Mouse (Mus musculus) ES-Bruce4 (cell line): ENCODE data around the gene Pigc. TPM values are rescaled to one million over a fixed set of nuclear protein-coding genes. Genes with fewer than 3 reads are reported as not detected.

Source experiments
- H3K27ac ChIP-seq: 2 replicates; pipeline ENCODE4 v1.5.1; 2012; ENCODE audit warnings: low read length, inconsistent platforms; ENCODE audit not compliant: insufficient read depth
- H3K27me3 ChIP-seq: 2 replicates; pipeline ENCODE4 v1.6.1; 2012; ENCODE audit warnings: mild to moderate bottlenecking, low read length, inconsistent platforms; ENCODE audit not compliant: control insufficient read depth, poor library complexity, insufficient read depth, severe bottlenecking
- H3K36me3 ChIP-seq: 2 replicates; pipeline ENCODE4 v1.6.1; 2012; ENCODE audit warnings: inconsistent platforms, mild to moderate bottlenecking, low read length, moderate library complexity; ENCODE audit not compliant: control insufficient read depth, poor library complexity, insufficient read depth, severe bottlenecking
- H3K4me1 ChIP-seq: one replicate; pipeline ENCODE4 v1.8.1; 2011; ENCODE audit warnings: low read length; ENCODE audit not compliant: control insufficient read depth, insufficient read depth
- H3K4me3 ChIP-seq: 2 replicates; pipeline ENCODE4 v1.5.1; 2011; ENCODE audit warnings: low read depth, mild to moderate bottlenecking, low read length
- H3K9ac ChIP-seq: 2 replicates; pipeline ENCODE4 v1.6.1; 2012; ENCODE audit warnings: low read depth, mild to moderate bottlenecking, inconsistent platforms; ENCODE audit not compliant: poor library complexity, severe bottlenecking
- H3K9me3 ChIP-seq: replicated peaks from 2 replicates; pipeline ENCODE4 v1.6.1; 2012; ENCODE audit warnings: mild to moderate bottlenecking, low read length, inconsistent platforms; ENCODE audit not compliant: control insufficient read depth, poor library complexity, insufficient read depth, severe bottlenecking
- CTCF ChIP-seq: IDR thresholded peaks from one replicate; pipeline ENCODE4 v1.8.1; 2011; ENCODE audit warnings: low read depth, low read length
- EP300 ChIP-seq: IDR thresholded peaks from 2 replicates; pipeline ENCODE4 v1.6.1; 2011; ENCODE audit warnings: low read depth, low read length; ENCODE audit not compliant: insufficient read depth
- POLR2A ChIP-seq: IDR thresholded peaks from one replicate; pipeline ENCODE4 v1.8.1; 2011; ENCODE audit warnings: low read length; ENCODE audit not compliant: insufficient read depth
- polyA plus RNA-seq: library from polyadenylated mRNA; stranded (reverse); fragments of >200 nt; gene quantifications from 2 replicates; pipeline ENCODE4 v1.2.4, GENCODE M21; 2011; ENCODE audit warnings: low read depth; ENCODE audit not compliant: missing spikeins, insufficient read depth, insufficient read length

The Pigc gene
- polyA plus RNA-seq, 1 experiment, result 9.2 TPM

GRCm38 (mm10) chr1:161979536-161979935 is 10.6 kb downstream of the Pigc start, which contains the start of gene 4930558K02Rik:
Gene 4930558K02Rik, minus strand, starts transcription at chr1:161979636.
- TF ChIP-seq CTCF (no peak), POLR2A (no peak), EP300 (no peak)
- no peak within 1 kb of the TSS for H3K9ac ChIP-seq
- no peaks in the 10 kb centered on the region for H3K4me1 ChIP-seq
- H3K36me3 ChIP-seq, result no peaks in the 10 kb centered on the region
- H3K27ac ChIP-seq, result no peak within 1 kb of the TSS
- H3K9me3 ChIP-seq, result no peaks in the 10 kb centered on the region
- no peaks in the 10 kb centered on the region for H3K27me3 ChIP-seq
- no peak within 1 kb of the TSS for H3K4me3 ChIP-seq

GRCm38 (mm10) chr1:161980046-161980445 is 11.1 kb downstream of the Pigc start:
- no peak for TF ChIP-seq CTCF
- no peaks in the 10 kb centered on the region for H3K9me3 ChIP-seq
- no peaks in the 10 kb centered on the region for H3K27me3 ChIP-seq
- no peaks in the 10 kb centered on the region for H3K36me3 ChIP-seq
- H3K9ac ChIP-seq, result no peak overlapping the region
- no peak overlapping the region for H3K27ac ChIP-seq
- H3K4me3 ChIP-seq, result no peak overlapping the region
- no peaks in the 10 kb centered on the region for H3K4me1 ChIP-seq

- H3K4me3 ChIP-seq, result no peak overlapping the region
- H3K27ac ChIP-seq, result no peak overlapping the region
- H3K36me3 ChIP-seq, result no peaks in the 10 kb centered on the region
Measured at GRCm38 (mm10) chr1:161980626-161981298, 11.8 kb downstream of the Pigc start.

GRCm38 (mm10) chr1:161983451-161983850 is 14.5 kb downstream of the Pigc start:
- Histone ChIP-seq H3K27me3 (no peaks in the 10 kb centered on the region), H3K9ac (no peak overlapping the region), H3K36me3 (no peaks in the 10 kb centered on the region), H3K4me1 (no peaks in the 10 kb centered on the region), H3K9me3 (no peaks in the 10 kb centered on the region), H3K4me3 (no peak overlapping the region), H3K27ac (no peak overlapping the region)
- TF ChIP-seq EP300 (no peak), CTCF (no peak), POLR2A (no peak)

More at GRCm38 (mm10) chr1:161980626-161981298, 11.8 kb downstream of the Pigc start:
- no peak overlapping the region for H3K9ac ChIP-seq
- H3K27me3 ChIP-seq, result no peaks in the 10 kb centered on the region
- TF ChIP-seq EP300, result no peak
- no peak for TF ChIP-seq CTCF
- no peak for TF ChIP-seq POLR2A
- no peaks in the 10 kb centered on the region for H3K9me3 ChIP-seq
- H3K4me1 ChIP-seq, result no peaks in the 10 kb centered on the region

- H3K4me3 ChIP-seq, result no peak overlapping the region
- H3K9me3 ChIP-seq, result no peaks in the 10 kb centered on the region
- no peak for TF ChIP-seq CTCF
- no peaks in the 10 kb centered on the region for H3K27me3 ChIP-seq
- H3K9ac ChIP-seq, result no peak overlapping the region
- H3K36me3 ChIP-seq, result no peaks in the 10 kb centered on the region
- H3K27ac ChIP-seq, result no peak overlapping the region
- H3K4me1 ChIP-seq, result no peaks in the 10 kb centered on the region
Measured at GRCm38 (mm10) chr1:161983979-161984566, 15.1 kb downstream of the Pigc start.

DNA sequence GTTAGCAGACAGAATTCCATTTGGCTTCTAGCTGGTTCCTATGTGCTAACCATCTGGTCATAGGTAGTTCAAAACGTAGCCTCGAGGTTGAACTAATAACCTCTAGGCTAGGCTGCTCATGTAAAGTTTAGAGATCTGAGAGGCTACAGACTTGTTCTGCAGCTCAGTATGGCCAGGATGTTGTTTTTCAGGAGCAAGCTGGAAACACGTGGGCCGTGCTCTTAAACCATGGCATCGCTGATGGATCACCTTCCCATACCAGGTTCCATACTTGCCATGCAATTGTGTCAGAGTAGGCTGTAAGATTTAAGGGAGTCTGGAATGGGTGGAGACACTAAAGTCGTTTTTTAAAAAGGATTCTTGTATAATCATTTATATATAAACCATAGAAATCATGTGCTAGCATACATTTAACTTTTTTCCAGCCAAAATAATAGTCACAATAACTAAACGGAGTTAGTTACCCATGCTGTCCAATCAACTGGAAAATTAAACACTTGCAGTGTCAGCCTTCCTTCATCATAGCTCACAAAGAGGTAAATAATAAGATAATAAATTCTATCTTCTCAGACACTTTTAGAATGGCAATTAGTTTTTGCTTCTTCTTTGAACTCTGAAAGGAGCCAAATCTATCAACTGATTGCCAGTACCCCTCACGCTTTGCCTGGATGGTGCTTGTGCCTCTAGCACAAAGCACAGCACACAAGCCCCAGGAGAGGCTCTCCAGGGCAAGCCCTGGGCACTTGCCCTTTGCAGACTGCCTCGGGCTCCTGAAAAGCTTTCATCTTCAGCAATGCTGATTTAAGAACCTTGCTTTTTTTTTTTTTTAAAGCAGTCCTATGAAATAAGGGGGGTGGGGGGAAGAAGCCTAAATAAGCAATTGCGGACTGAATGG is 21.9 kb downstream of the Pigc start:
- H3K27ac ChIP-seq, result no peak overlapping the region
- no peak overlapping the region for H3K4me3 ChIP-seq
- no peaks in the 10 kb centered on the region for H3K9me3 ChIP-seq
- no peaks in the 10 kb centered on the region for H3K4me1 ChIP-seq
- no peaks in the 10 kb centered on the region; the same call in 1 of the 2 replicates for H3K27me3 ChIP-seq
- H3K36me3 ChIP-seq, result no peaks in the 10 kb centered on the region
- TF ChIP-seq CTCF, result no peak
- no peak overlapping the region for H3K9ac ChIP-seq
